Mouse (Mus musculus) E14TG2a.4 (cell line): Measurements from ENCODE around the gene Gbf1.

ENCODE experiments used
- CTCF ChIP-seq: conservative IDR thresholded peaks from 2 replicates; pipeline ENCODE4 v1.5.1; 2014; ENCODE audit warnings: low read length
- NANOG ChIP-seq: IDR thresholded peaks from 2 replicates; pipeline ENCODE4 v1.6.1; 2014; ENCODE audit warnings: borderline replicate concordance, low read length, mixed read lengths
- POU5F1 ChIP-seq: IDR thresholded peaks from 2 replicates; pipeline ENCODE4 v1.6.1; 2014; ENCODE audit warnings: low read length, borderline replicate concordance

DNA sequence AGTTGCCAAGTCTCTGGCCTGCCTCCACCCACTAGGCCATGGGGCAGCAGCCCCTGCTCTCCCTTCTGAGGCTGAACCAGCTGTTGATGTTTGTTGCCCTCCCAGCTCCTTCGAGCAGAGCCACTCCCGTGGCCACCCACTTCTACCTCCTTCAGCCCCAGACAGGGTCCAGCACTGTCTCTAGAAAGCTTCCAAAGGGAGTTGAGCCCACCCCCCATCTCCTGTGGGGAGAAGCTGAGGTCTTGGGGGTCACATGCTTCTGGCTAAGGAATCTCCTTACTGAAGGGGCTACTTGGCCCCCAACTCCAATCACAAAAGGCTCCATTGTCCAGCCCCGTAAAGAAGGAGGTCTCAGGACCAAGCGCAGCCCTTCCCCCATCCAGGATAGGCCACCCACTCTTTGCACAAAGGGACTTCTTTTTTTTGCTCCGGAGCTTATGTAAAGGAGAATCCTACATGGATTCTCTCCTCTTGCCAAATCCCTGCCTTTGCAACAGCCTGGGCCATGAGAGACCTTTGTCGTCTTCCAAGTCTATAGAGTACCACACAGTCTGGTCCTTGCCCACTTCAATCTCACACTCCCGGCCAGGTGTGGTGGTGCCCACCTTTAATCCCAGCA is 180.5 kb downstream of the Gbf1 start:
- TF ChIP-seq CTCF (no peak), POU5F1 (no peak), NANOG (no peak)
